Mouse (Mus musculus) embryonic fibroblast, embryonic 13.5 days (primary cell): ENCODE data around the gene Rpl13a.

ENCODE experiments used
- CTCF ChIP-seq: IDR thresholded peaks from 2 replicates; pipeline ENCODE4 v1.5.1; 2011; ENCODE audit warnings: mild to moderate bottlenecking, control low read depth, low read length, moderate library complexity, borderline replicate concordance; ENCODE audit not compliant: insufficient read depth
- POLR2A ChIP-seq: IDR thresholded peaks from 2 replicates; pipeline ENCODE4 v1.6.1; 2011; ENCODE audit warnings: low read depth, mild to moderate bottlenecking, control low read depth, low read length, moderate library complexity

DNA sequence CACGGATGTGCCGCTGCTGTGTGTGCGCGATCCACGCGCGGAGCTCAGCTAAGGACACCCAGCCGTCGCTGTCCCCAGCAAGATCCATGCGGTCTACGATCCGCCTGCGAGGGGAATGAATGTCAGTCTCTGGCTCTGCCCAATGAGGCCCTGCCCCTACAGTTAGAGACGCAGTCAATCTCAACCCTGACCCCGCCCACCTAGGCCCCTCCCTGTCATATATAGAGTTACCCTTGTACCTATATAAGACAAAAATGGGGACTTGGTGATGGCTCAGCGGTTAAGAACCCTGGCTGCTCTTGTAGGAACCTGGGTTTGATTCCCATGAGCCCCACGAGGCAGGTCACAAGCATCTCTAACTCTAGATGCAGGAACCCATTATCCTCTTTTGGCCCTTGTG is 40.0 kb downstream of the Rpl13a start:
- TF ChIP-seq POLR2A (no peak), CTCF (no peak)
